Mouse (Mus musculus): ENCODE measurements around the gene Pdcd2.

DNA sequence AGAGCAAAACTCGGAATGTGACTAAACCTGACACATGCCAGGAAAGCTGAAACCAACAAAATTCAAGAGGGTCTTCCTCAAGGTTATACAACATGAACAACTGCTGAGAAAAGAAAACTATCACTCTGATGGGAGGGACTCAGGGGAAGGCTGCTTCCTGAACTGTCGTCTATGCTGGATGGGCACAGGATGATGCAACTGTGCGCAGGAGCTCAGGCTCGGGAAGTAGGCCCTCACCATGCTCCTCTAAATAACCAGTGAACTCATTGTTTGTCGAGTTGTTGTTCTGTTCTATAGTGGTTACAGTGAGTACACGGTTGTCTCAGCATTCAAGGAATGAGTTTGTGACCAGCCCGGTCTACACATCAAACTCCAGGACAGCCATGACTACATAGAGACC is 36.6 kb downstream of the Pdcd2 start:
- no peak for TF ChIP-seq CTCF (IDR thresholded peaks at IDR 0.05; ENCODE audit: borderline replicate concordance, extremely low read depth, insufficient read depth, insufficient read length)
- no peak for TF ChIP-seq POLR2A (IDR thresholded peaks at IDR 0.05; ENCODE audit: borderline replicate concordance, extremely low read depth, insufficient read depth, insufficient read length, poor library complexity, severe bottlenecking)

Measured in brain, embryonic 14.5 days (tissue).